Mouse (Mus musculus) intestine, postnatal 0 days (tissue): ENCODE measurements at regions not wholly inside any gene's neighbourhood (a gene's known extent, or its start where the extent isn't known, plus 50 kb on each side); places are given as distances from the start of the nearest gene placed in this dataset.

Experiments
- ATAC-seq: fragments of 200-750 bp; cut with Nextera tagmentation; 2 replicates; pipeline ENCODE4 v1.8.0; 2017; ENCODE audit warnings: mild to moderate bottlenecking, moderate TSS enrichment, moderate library complexity
- H3K27ac ChIP-seq: fragments of 300-500 bp; sonication (generic); 2 replicates; pipeline ENCODE4 v1.5.1; 2014; ENCODE audit warnings: mild to moderate bottlenecking, low read depth, low read length, moderate library complexity
- H3K27me3 ChIP-seq: fragments of 300-500 bp; sonication (generic); replicated peaks from 2 replicates; pipeline ENCODE4 v1.6.1; 2014; ENCODE audit warnings: low read length, mixed read lengths; ENCODE audit not compliant: control insufficient read depth, insufficient read depth
- H3K36me3 ChIP-seq: fragments of 300-500 bp; sonication (generic); 2 replicates; pipeline ENCODE4 v1.6.1; 2014; ENCODE audit warnings: mild to moderate bottlenecking, moderate library complexity; ENCODE audit not compliant: control insufficient read depth, insufficient read depth
- H3K4me1 ChIP-seq: fragments of 300-500 bp; sonication (generic); replicated peaks from 2 replicates; pipeline ENCODE4 v1.6.1; 2014; ENCODE audit warnings: antibody characterized with exemption, low read length, mixed read lengths; ENCODE audit not compliant: control insufficient read depth, insufficient read depth
- H3K4me2 ChIP-seq: fragments of 300-500 bp; sonication (generic); replicated peaks from 2 replicates; pipeline ENCODE4 v1.6.1; 2014; ENCODE audit warnings: low read depth, mild to moderate bottlenecking, moderate library complexity
- H3K4me3 ChIP-seq: fragments of 300-500 bp; sonication (generic); 2 replicates; pipeline ENCODE4 v1.5.1; 2014; ENCODE audit warnings: low read depth, low read length
- H3K9ac ChIP-seq: fragments of 300-500 bp; sonication (generic); 2 replicates; pipeline ENCODE4 v1.6.1; 2014; ENCODE audit warnings: mild to moderate bottlenecking, low read depth, low read length
- H3K9me3 ChIP-seq: fragments of 300-500 bp; sonication (generic); 2 replicates; pipeline ENCODE4 v1.6.1; 2016; ENCODE audit warnings: mixed run types; ENCODE audit not compliant: control insufficient read depth
- CTCF ChIP-seq: sonication (generic); IDR thresholded peaks from 2 replicates; pipeline ENCODE4 v1.5.1; 2016; ENCODE audit warnings: low read depth, mild to moderate bottlenecking, control low read depth, antibody characterized with exemption, moderate library complexity
- WGBS: fragments of 180-500 bp; shearing (Covaris S2); extraction: QIAGEN DNeasy Blood & Tissue Kit; methylation state at CpG from one replicate; pipeline ENCODE4 v1.1.7; 2014; 5-methylcytosine and 5-hydroxymethylcytosine counted together

- H3K36me3 ChIP-seq = no peaks in the 10 kb centered on the region
- no peaks in the 10 kb centered on the region for H3K9me3 ChIP-seq
- H3K4me2 ChIP-seq = no peak overlapping the region
- H3K4me3 ChIP-seq = no peak overlapping the region
- no peak for TF ChIP-seq CTCF
- H3K27ac ChIP-seq = no peak overlapping the region
- H3K27me3 ChIP-seq = no peaks in the 10 kb centered on the region
- no peak for ATAC-seq
- 49% methylated on average over 11 of the region's 11 CpGs for WGBS
- 0 out of 2 replicates have a peak, but pooled peaks cover 3% of the 10 kb centered on the region for H3K4me1 ChIP-seq
- H3K9ac ChIP-seq = no peak overlapping the region
These were observed 215.6 kb upstream of the Usp24 start for GRCm38 (mm10) chr4:106100211-106101025.

- no peaks in the 10 kb centered on the region for H3K27me3 ChIP-seq
- no peak overlapping the region for H3K4me2 ChIP-seq
These were observed 214.1 kb upstream of the Usp24 start for GRCm38 (mm10) chr4:106101904-106102303.

GRCm38 (mm10) chr4:106102451-106102977 lies 213.5 kb upstream of the Usp24 start:
- no peak overlapping the region for H3K4me2 ChIP-seq
- 71% methylated on average over 7 of the region's 7 CpGs for WGBS
- no peak for ATAC-seq

More at GRCm38 (mm10) chr4:106101904-106102303, 214.1 kb upstream of the Usp24 start:
- H3K4me3 ChIP-seq = no peak overlapping the region
- H3K36me3 ChIP-seq = no peaks in the 10 kb centered on the region
- ATAC-seq = no peak
- no peak for TF ChIP-seq CTCF
- H3K9me3 ChIP-seq = no peaks in the 10 kb centered on the region
- H3K4me1 ChIP-seq = 0 out of 2 replicates have a peak, but pooled peaks cover 3% of the 10 kb centered on the region
- 38% methylated on average over 5 of the region's 5 CpGs for WGBS
- H3K9ac ChIP-seq = no peak overlapping the region
- H3K27ac ChIP-seq = no peak overlapping the region

GRCm38 (mm10) chr4:106103750-106104635 lies 212.0 kb upstream of the Usp24 start:
- Histone ChIP-seq H3K4me1 (0 out of 2 replicates have a peak, but pooled peaks cover 3% of the 10 kb centered on the region), H3K27ac (no peak overlapping the region), H3K9me3 (no peaks in the 10 kb centered on the region), H3K4me2 (no peak overlapping the region), H3K9ac (no peak overlapping the region), H3K4me3 (no peak overlapping the region), H3K36me3 (no peaks in the 10 kb centered on the region), H3K27me3 (no peaks in the 10 kb centered on the region)
- 77% methylated on average over 11 of the region's 11 CpGs for WGBS
- no peak for TF ChIP-seq CTCF
- ATAC-seq = no peak

More at GRCm38 (mm10) chr4:106102451-106102977, 213.5 kb upstream of the Usp24 start:
- no peaks in the 10 kb centered on the region for H3K9me3 ChIP-seq
- no peak overlapping the region for H3K27ac ChIP-seq
- no peak overlapping the region for H3K4me3 ChIP-seq
- no peaks in the 10 kb centered on the region for H3K27me3 ChIP-seq
- H3K9ac ChIP-seq = no peak overlapping the region
- TF ChIP-seq CTCF = no peak
- H3K4me1 ChIP-seq = 0 out of 2 replicates have a peak, but pooled peaks cover 3% of the 10 kb centered on the region
- no peaks in the 10 kb centered on the region for H3K36me3 ChIP-seq

- no peak for TF ChIP-seq CTCF
- Histone ChIP-seq H3K4me1 (no peaks in the 10 kb centered on the region), H3K9ac (no peak overlapping the region), H3K4me3 (no peak overlapping the region), H3K27me3 (no peaks in the 10 kb centered on the region), H3K9me3 (no peaks in the 10 kb centered on the region), H3K27ac (no peak overlapping the region), H3K4me2 (no peak overlapping the region), H3K36me3 (no peaks in the 10 kb centered on the region)
- no peak for ATAC-seq
These were observed 203.0 kb upstream of the Usp24 start for GRCm38 (mm10) chr4:106112981-106113380.

- Histone ChIP-seq H3K4me1 (no peaks in the 10 kb centered on the region), H3K27ac (peak overlapping the region; percentile 15; the same call in 1 of the 2 replicates), H3K9me3 (no peaks in the 10 kb centered on the region), H3K4me3 (no peak overlapping the region), H3K36me3 (no peaks in the 10 kb centered on the region), H3K27me3 (no peaks in the 10 kb centered on the region), H3K9ac (no peak overlapping the region), H3K4me2 (no peak overlapping the region)
- TF ChIP-seq CTCF = no peak
- no peak for ATAC-seq
These were observed 202.3 kb upstream of the Usp24 start for GRCm38 (mm10) chr4:106113747-106114146.
